8 mouse cellular contexts compared by ENCODE assay signal in the genomic region with DNA sequence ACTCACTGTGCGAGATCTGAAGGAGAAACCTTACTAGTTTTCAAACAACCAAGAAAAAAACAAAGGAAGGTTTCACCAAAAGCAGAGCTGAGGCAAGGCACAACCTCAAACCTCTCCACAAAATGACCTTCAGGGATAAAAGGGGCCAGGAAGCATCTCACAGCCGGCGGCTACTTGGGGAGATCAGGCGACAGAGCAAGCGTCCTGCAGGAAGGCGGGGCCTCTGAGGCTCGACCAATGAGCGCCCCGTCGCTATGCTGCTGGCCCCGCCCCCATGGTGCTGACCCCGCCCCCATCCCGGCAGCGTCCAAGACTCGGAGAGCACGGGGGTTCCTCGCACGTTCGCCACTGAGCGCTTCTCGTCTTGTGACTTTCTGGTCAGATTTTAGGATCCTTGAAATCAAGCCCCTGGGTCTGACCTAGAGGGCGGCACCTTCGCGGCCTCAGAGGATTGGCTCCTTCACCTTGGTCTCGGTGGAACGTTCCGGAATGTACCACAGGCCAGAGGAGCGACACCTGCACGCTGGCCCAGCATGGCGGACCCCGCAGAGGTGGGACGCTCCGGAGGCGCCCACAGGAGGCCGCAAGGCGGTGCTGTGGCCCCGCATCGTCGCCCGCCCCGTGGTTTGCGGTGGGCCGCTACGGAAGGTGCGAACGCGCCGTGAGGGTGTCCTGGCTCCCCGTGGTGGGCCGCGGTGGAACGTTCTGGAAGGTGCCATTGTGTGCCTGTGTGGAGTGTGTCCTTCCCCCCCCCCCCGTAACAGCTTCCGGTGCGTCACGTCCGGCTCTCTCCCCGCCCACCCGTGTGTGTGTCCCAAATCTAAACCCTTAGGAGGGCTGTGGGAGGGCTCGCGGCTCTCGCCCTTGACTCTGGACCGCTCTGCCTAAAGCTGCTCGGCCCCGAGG. TPM values are rescaled to one million over a fixed set of nuclear protein-coding genes. Genes with fewer than 3 reads are reported as not detected.
DNase-seq lines count a peak whose midpoint lies in the region; ATAC-seq and TF ChIP-seq lines count a peak whose summit lies in the region.

Gene Slc35e2 (plus strand): TSS at position 326 of the 906 bp plus-strand sequence.

- no peaks in the 10 kb centered on the region for H3K9me3 ChIP-seq in hindbrain, embryonic 10.5 days
- H3K9me3 ChIP-seq in lung, postnatal 0 days (ENCODE audit: low read length) = no peaks in the 10 kb centered on the region

- peak; percentile 52 for TF ChIP-seq CTCF in lung, postnatal 0 days (IDR thresholded peaks at IDR 0.05)

- H3K27ac ChIP-seq in hindbrain, embryonic 10.5 days = peak within 1 kb of the TSS; percentile 100
- H3K27ac ChIP-seq in lung, postnatal 0 days (ENCODE audit: low read length) = peak within 1 kb of the TSS; percentile 96

- no peak for TF ChIP-seq EP300 in lung, postnatal 0 days (IDR thresholded peaks at IDR 0.05)

- peak within 1 kb of the TSS; percentile 85 for H3K9ac ChIP-seq in lung, postnatal 0 days (replicated peaks; ENCODE audit: low read depth)

- ATAC-seq in frontal cortex, adult (ENCODE audit: low TSS enrichment) = peak; percentile 88
- peak; percentile 96 for ATAC-seq in lung, postnatal 0 days

- under 1% methylated on average over 65 of the region's 65 CpGs for WGBS in hindbrain, embryonic 10.5 days
- under 1% methylated on average over 38 of the region's 65 CpGs for WGBS in lung, postnatal 0 days

- H3K36me3 ChIP-seq in hindbrain, embryonic 10.5 days = peaks cover 39% of the 10 kb centered on the region
- H3K36me3 ChIP-seq in lung, postnatal 0 days (ENCODE audit: insufficient read depth, low read length) = no peaks in the 10 kb centered on the region

- H3K27me3 ChIP-seq in hindbrain, embryonic 10.5 days (ENCODE audit: insufficient read depth, poor library complexity, severe bottlenecking) = no peaks in the 10 kb centered on the region
- H3K27me3 ChIP-seq in lung, postnatal 0 days (replicated peaks; ENCODE audit: insufficient read depth, low read length) = no peaks in the 10 kb centered on the region

- H3K4me3 ChIP-seq in hindbrain, embryonic 10.5 days = peak within 1 kb of the TSS; percentile 97
- H3K4me3 ChIP-seq in lung, postnatal 0 days (ENCODE audit: low read depth, low read length) = peak within 1 kb of the TSS; percentile 90

- peak within 1 kb of the TSS; percentile 97 for H3K4me2 ChIP-seq in lung, postnatal 0 days (replicated peaks; ENCODE audit: low read depth, low read length)

- peak; percentile 82 for DNase-seq in MEL-GATA-1-ER (ENCODE audit: extremely low read depth, low read depth)
- peak; percentile 96 for DNase-seq in cerebellum, adult 8-10 months
- peak; percentile 97 for DNase-seq in hindbrain, embryonic 10.5 days (ENCODE audit: low spot score)
- DNase-seq in layer of hippocampus, adult 9-11 months = peak; percentile 93
- DNase-seq in lung, postnatal 0 days (ENCODE audit: low spot score) = peak; percentile 97
- DNase-seq in ovary, postnatal 14 days (ENCODE audit: low spot score) = peak; percentile 85
- peak; percentile 95 for DNase-seq in thymus, postnatal 14 days

- peaks cover 27% of the 10 kb centered on the region for H3K4me1 ChIP-seq in hindbrain, embryonic 10.5 days (replicated peaks)
- no peaks in the 10 kb centered on the region for H3K4me1 ChIP-seq in lung, postnatal 0 days (ENCODE audit: insufficient read depth, low read depth, low read length)

RNA-seq across cellular contexts. Expression of gene Slc35e2, which starts in this region (rescaled TPM):
- polyA plus RNA-seq in hindbrain, embryonic 10.5 days (2016; fragmentation: Nextera tagmentation; extraction: Ambion mirVana) = 12.0 and 13.4 TPM in 2 replicates
- 3.1 and 3.7 TPM in 2 replicates for polyA plus RNA-seq in lung, postnatal 0 days (2015; fragmentation: Nextera tagmentation; extraction: Ambion mirVana)

Comparison
In these comparisons a context has a peak if more than half of its experiments do, and no peak if none do; other contexts are left out.
1. Peak in every context shown above with its lines: DNase-seq, ATAC-seq, H3K4me3 ChIP-seq and H3K27ac ChIP-seq.